Mouse (Mus musculus) induced T-regulatory cell, adult 2 months (primary cell): Measurements from ENCODE around the gene Cfap54.
A peak's percentile ranks its signal among the peaks of the same experiment; 100 is the strongest.

Experiments used
- DNase-seq: peaks from one replicate; pipeline ENCODE4 v3.0.0-alpha.2; 2012; ENCODE audit warnings: low read depth

Cfap54 gene

GRCm38 (mm10) chr10:93053315-93053714, 28.1 kb downstream of the Cfap54 start:
- no peak for DNase-seq

GRCm38 (mm10) chr10:93051016-93051726, 30.2 kb downstream of the Cfap54 start:
- peak; percentile 93 for DNase-seq

- no peak for DNase-seq
These were observed 30.8 kb downstream of the Cfap54 start for GRCm38 (mm10) chr10:93050571-93050970.

GRCm38 (mm10) chr10:93043195-93043594, 38.2 kb downstream of the Cfap54 start:
- DNase-seq = no peak

GRCm38 (mm10) chr10:93041850-93042249, 39.6 kb downstream of the Cfap54 start:
- DNase-seq = peak; percentile 65

GRCm38 (mm10) chr10:93041392-93041791, 40.0 kb downstream of the Cfap54 start:
- peak; percentile 62 for DNase-seq

GRCm38 (mm10) chr10:93036532-93036931, 44.9 kb downstream of the Cfap54 start:
- no peak for DNase-seq

- DNase-seq = no peak
These were observed 45.9 kb downstream of the Cfap54 start for GRCm38 (mm10) chr10:93035489-93035888.

- DNase-seq = no peak
These were observed 58.1 kb downstream of the Cfap54 start for GRCm38 (mm10) chr10:93023295-93023694.

- peak; percentile 85 for DNase-seq
These were observed 67.2 kb downstream of the Cfap54 start for GRCm38 (mm10) chr10:93014059-93014795.

- DNase-seq = no peak
These were observed 70.3 kb downstream of the Cfap54 start for GRCm38 (mm10) chr10:93011085-93011484.

GRCm38 (mm10) chr10:93006970-93007369, 74.4 kb downstream of the Cfap54 start:
- peak; percentile 50 for DNase-seq

- DNase-seq = peak; percentile 64
These were observed 75.0 kb downstream of the Cfap54 start for GRCm38 (mm10) chr10:93006405-93006804.

GRCm38 (mm10) chr10:92998536-92998935, 82.9 kb downstream of the Cfap54 start:
- DNase-seq = no peak

GRCm38 (mm10) chr10:92995186-92995585, 86.2 kb downstream of the Cfap54 start:
- no peak for DNase-seq

GRCm38 (mm10) chr10:92994340-92994739, 87.1 kb downstream of the Cfap54 start:
- DNase-seq = peak; percentile 17

GRCm38 (mm10) chr10:92992526-92992925, 88.9 kb downstream of the Cfap54 start:
- no peak for DNase-seq

- DNase-seq = no peak
These were observed 90.8 kb downstream of the Cfap54 start for GRCm38 (mm10) chr10:92990576-92990975.

- no peak for DNase-seq
These were observed 116.3 kb downstream of the Cfap54 start for GRCm38 (mm10) chr10:92965134-92965533.

- DNase-seq = no peak
These were observed 131.4 kb downstream of the Cfap54 start for GRCm38 (mm10) chr10:92950044-92950443.

GRCm38 (mm10) chr10:92942848-92943645, 138.4 kb downstream of the Cfap54 start:
- no peak for DNase-seq

- DNase-seq = no peak
These were observed 139.8 kb downstream of the Cfap54 start for GRCm38 (mm10) chr10:92941616-92942015.
